Mouse (Mus musculus) midbrain, embryonic 14.5 days (tissue): ENCODE results near the gene Faap20. TPM values are rescaled to one million over a fixed set of nuclear protein-coding genes. Genes with fewer than 3 reads are reported as not detected.

Source experiments
- ATAC-seq: fragments of 200-750 bp; cut with Nextera tagmentation; 2 replicates; pipeline ENCODE4 v1.8.0; 2017; ENCODE audit warnings: moderate number of reproducible peaks, moderate library complexity; ENCODE audit not compliant: low FRiP score, low TSS enrichment
- DNase-seq: peaks from one replicate; pipeline ENCODE4 v3.0.0-alpha.2; 2015
- H3K27ac ChIP-seq: fragments of 300-500 bp; sonication (generic); replicated peaks from 2 replicates; pipeline ENCODE4 v1.5.1; 2014; ENCODE audit warnings: mild to moderate bottlenecking, low read depth, low read length, moderate library complexity
- H3K27me3 ChIP-seq: fragments of 300-500 bp; sonication (generic); 2 replicates; pipeline ENCODE4 v1.6.1; 2014; ENCODE audit warnings: low read length, control low read depth, mixed read lengths; ENCODE audit not compliant: control insufficient read depth, insufficient read depth
- H3K36me3 ChIP-seq: fragments of 300-500 bp; sonication (generic); 2 replicates; pipeline ENCODE4 v1.6.1; 2014; ENCODE audit warnings: low read length, control low read depth; ENCODE audit not compliant: control insufficient read depth, insufficient read depth
- H3K4me1 ChIP-seq: fragments of 300-500 bp; sonication (generic); 2 replicates; pipeline ENCODE4 v1.6.1; 2014; ENCODE audit warnings: mild to moderate bottlenecking, antibody characterized with exemption, low read length, control low read depth; ENCODE audit not compliant: control insufficient read depth, insufficient read depth
- H3K4me2 ChIP-seq: fragments of 300-500 bp; sonication (generic); 2 replicates; pipeline ENCODE4 v1.6.1; 2014; ENCODE audit warnings: mild to moderate bottlenecking, low read length, moderate library complexity
- H3K4me3 ChIP-seq: fragments of 300-500 bp; sonication (generic); replicated peaks from 2 replicates; pipeline ENCODE4 v1.5.1; 2014; ENCODE audit warnings: low read depth, low read length
- H3K9ac ChIP-seq: fragments of 300-500 bp; sonication (generic); replicated peaks from 2 replicates; pipeline ENCODE4 v1.6.1; 2014; ENCODE audit warnings: mild to moderate bottlenecking, low read length, moderate library complexity
- H3K9me3 ChIP-seq: fragments of 300-500 bp; sonication (generic); 2 replicates; pipeline ENCODE4 v1.6.1; 2016; ENCODE audit warnings: low read length, control low read depth, mixed read lengths; ENCODE audit not compliant: control insufficient read depth
- WGBS: fragments of 180-500 bp; shearing (Covaris S2); extraction: QIAGEN DNeasy Blood & Tissue Kit; methylation state at CpG from one replicate; pipeline ENCODE4 v1.1.7; 2014; 5-methylcytosine and 5-hydroxymethylcytosine counted together
- polyA plus RNA-seq: library from polyadenylated mRNA; unstranded; fragments of >200 nt; fragmentation: Nextera tagmentation; extraction: Ambion mirVana; gene quantifications from 2 replicates; pipeline ENCODE4 v1.2.1, GENCODE M21; 2014

Faap20 gene
- polyA plus RNA-seq, 1 experiment from 2014 or later, result 74.1 TPM

DNA sequence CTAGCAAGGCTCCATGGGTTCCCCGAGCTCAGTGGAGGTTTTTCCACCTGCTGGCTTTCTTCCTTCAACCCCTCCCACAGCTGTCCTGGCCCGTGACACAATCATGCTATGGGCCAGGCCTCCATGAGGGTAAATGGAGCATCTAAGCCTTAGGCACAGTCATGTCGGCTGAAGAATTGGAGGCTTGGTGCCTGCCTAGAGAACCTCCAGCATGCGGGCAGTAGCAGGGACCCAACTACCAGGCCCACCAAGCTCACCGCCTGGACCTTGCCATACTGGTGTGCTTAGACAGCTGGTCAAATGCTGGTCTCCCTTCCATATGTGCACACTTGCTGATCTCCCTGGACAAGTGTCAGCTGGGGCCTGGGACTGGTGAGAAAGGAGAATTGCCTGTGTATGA lies 23.7 kb upstream of the Faap20 start:
- H3K4me2 ChIP-seq, result no peak overlapping the region
- H3K4me1 ChIP-seq, result peaks cover 11% of the 10 kb centered on the region
- no peak for ATAC-seq
- no peak overlapping the region for H3K4me3 ChIP-seq
- no peak overlapping the region for H3K9ac ChIP-seq
- H3K9me3 ChIP-seq, result no peaks in the 10 kb centered on the region
- H3K27me3 ChIP-seq, result no peaks in the 10 kb centered on the region
- WGBS, result 74% methylated on average over 5 of the region's 5 CpGs
- no peak for DNase-seq
- H3K36me3 ChIP-seq, result no peaks in the 10 kb centered on the region
- no peak overlapping the region for H3K27ac ChIP-seq

DNA sequence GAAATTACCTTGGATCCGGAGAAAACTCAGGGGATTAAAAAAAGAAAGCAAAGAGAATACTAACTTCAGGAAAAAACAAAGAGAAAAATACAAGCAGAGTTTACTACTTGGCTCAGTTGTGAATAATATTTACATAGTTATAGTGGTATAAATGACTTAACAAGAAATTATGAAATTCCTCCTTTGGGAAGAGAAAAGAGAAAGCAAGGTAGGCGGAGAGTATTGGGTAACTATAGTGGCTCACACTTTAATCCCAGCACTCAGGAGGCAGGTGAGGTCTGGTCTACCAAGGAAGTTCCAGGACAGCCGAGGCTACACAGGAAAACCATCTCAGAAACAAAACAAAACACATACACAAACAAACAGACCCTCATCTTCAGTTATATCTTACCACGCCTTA lies 21.6 kb upstream of the Faap20 start:
- no peaks in the 10 kb centered on the region for H3K36me3 ChIP-seq
- no peak overlapping the region for H3K27ac ChIP-seq
- 0 out of 2 replicates have a peak, but pooled peaks cover 4% of the 10 kb centered on the region for H3K4me1 ChIP-seq
- H3K27me3 ChIP-seq, result no peaks in the 10 kb centered on the region
- ATAC-seq, result no peak
- no peak overlapping the region for H3K9ac ChIP-seq
- no peak overlapping the region for H3K4me3 ChIP-seq
- WGBS, result 88% methylated on average over 4 of the region's 4 CpGs
- DNase-seq, result no peak
- H3K9me3 ChIP-seq, result no peaks in the 10 kb centered on the region
- no peak overlapping the region for H3K4me2 ChIP-seq

DNA sequence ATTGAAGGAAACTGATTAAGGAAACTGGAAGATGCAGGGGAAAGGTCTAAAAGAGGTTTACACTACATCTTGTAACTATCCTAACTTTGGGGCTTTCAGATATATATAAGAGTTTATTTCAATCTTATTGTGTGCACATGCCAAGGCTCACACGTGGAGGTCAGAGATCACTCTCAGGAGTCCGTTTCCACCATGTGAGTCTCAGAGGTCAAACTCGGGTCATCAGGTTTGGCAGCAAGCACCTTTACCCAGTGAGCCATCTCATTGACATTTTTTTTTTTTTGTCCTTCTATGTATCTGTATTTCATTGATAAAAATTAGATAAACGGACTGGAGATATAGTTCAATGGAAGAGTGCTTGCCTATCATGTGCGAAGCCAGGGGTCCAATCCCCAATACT lies 21.1 kb upstream of the Faap20 start:
- H3K27ac ChIP-seq, result no peak overlapping the region
- no peak overlapping the region for H3K9ac ChIP-seq
- H3K27me3 ChIP-seq, result no peaks in the 10 kb centered on the region
- H3K4me3 ChIP-seq, result no peak overlapping the region
- H3K4me1 ChIP-seq, result peaks cover 4% of the 10 kb centered on the region; the same call in 1 of the 2 replicates
- H3K9me3 ChIP-seq, result no peaks in the 10 kb centered on the region
- WGBS, result 87% methylated on average over 5 of the region's 5 CpGs
- ATAC-seq, result no peak
- no peak for DNase-seq
- H3K36me3 ChIP-seq, result no peaks in the 10 kb centered on the region
- no peak overlapping the region for H3K4me2 ChIP-seq

DNA sequence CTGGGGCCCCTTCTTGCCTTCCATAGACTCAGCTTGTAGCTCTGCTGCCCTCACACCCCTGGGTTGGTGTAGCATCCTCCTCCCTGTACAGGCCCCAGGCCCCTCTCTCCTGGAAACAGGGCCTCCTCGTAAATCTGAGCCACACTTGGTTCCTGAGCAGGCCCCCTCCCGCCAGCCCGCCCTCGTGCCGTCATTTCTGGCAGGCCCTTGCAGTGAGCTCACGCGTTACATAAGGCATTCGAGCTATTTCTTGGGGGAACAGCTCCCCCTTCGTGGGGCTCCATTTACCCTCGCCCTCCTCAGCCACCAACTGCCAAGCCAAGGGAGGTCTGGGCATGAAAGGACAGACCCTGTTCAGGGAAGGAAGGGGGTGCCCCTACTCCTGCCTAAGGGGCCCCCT lies 15.7 kb upstream of the Faap20 start:
- H3K4me3 ChIP-seq, result no peak overlapping the region
- H3K27ac ChIP-seq, result peak overlapping the region; percentile 86
- peak overlapping the region; percentile 36; the same call in 1 of the 2 replicates for H3K9ac ChIP-seq
- H3K4me2 ChIP-seq, result no peak overlapping the region
- ATAC-seq (no peak), DNase-seq (peak; percentile 43)
- no peaks in the 10 kb centered on the region for H3K36me3 ChIP-seq
- H3K9me3 ChIP-seq, result no peaks in the 10 kb centered on the region
- H3K4me1 ChIP-seq, result peaks cover 23% of the 10 kb centered on the region
- no peaks in the 10 kb centered on the region for H3K27me3 ChIP-seq
- WGBS, result 28% methylated on average over 10 of the region's 10 CpGs

DNA sequence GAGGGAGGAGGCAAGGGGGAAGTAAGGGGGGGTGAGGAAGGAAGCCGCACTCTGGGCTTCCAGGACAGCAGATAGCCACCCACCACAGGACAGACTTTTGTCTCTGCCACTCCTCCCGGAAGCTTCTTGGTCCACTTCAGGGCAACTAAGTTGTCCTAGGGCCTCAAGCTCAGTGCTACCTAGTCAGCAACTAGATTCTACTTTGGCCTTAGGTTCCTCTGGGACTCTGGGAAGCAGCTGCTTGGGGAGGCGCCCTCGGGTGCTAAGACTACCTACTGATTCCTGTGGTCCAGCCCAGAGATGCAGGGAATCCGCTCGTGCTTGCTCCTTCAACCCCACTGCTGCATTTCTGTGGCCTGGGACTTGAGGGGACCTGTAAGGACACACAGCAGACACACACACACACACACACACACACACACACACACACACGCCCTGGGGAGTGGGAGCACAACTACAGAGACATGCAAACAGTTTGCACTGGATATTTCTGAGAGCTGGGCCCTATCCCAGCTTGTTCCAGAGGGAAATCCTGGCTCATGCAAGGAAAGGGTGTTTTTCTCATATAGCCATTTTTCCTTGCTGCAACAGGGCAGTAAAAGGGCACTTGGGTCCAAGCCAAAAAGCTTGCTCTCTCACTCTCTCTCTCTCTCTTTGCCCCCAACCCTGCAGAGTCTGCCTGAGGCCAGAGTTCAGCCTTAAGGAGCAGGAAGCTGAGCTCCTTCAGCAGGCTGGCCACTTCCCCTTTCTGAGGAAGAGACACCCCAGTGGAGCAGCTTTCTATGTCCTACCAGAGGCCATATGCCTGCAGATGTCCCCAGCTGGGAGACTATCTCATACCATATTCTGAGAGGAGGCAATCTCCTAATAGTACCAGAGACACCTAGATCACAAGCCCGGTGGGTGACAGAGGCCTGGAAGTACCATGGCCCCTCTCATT lies 15.0 kb upstream of the Faap20 start:
- ATAC-seq (0 out of 2 replicates have a peak, but pooled peaks have one; percentile 2), DNase-seq (no peak)
- H3K27ac ChIP-seq, result peak overlapping the region; percentile 86
- H3K36me3 ChIP-seq, result no peaks in the 10 kb centered on the region
- 72% methylated on average over 8 of the region's 8 CpGs for whole genome bisulfite sequencing
- no peak overlapping the region for H3K4me3 ChIP-seq
- no peaks in the 10 kb centered on the region for H3K27me3 ChIP-seq
- H3K4me2 ChIP-seq, result peak overlapping the region; percentile 41
- peak overlapping the region; percentile 47; the same call in 1 of the 2 replicates for H3K9ac ChIP-seq
- H3K9me3 ChIP-seq, result no peaks in the 10 kb centered on the region
- peaks cover 23% of the 10 kb centered on the region for H3K4me1 ChIP-seq

DNA sequence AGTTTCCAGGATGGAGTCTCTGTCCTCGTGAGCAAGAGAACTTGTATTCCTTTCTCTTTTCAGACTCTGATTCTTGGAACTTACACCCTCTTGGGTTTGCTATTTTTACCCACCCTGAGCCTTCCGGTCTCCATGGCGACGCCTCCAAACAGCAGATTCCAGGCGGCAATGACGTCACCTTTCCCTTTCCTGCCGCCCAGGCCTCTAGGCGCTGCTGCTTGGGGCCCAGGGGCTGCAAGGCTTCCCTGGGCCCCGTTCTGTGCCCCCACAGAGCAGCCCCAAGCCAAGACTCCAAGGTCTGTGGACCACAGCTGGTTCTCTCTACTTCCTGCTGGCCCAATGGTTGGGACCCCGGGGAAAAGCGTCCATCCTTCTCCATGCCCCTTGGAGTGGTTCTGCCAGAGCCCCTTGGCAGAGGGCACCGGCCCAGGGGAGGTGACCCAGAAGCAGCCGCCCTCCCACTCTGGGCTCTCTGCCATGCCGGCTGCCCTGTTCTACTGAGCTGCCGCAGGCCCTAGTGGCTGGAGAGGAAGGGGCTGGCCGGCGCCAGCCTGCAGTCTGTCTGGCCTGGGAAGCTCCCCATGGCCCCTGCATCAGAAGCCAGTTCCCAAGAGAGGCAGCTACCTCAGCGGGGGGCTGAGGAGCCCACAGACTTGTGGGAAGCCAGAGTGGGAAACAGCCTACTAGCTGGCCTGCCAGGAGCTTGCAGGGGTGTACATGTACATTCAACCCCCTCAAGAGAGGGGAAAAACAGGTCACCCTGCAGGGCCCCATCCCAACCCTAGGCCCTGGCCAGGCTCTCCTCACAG lies 14.1 kb upstream of the Faap20 start:
- Histone ChIP-seq H3K27me3 (no peaks in the 10 kb centered on the region), H3K4me1 (peaks cover 23% of the 10 kb centered on the region), H3K9ac (peak overlapping the region; percentile 47), H3K4me3 (no peak overlapping the region), H3K36me3 (no peaks in the 10 kb centered on the region), H3K27ac (peak overlapping the region; percentile 86), H3K4me2 (peak overlapping the region; percentile 41), H3K9me3 (no peaks in the 10 kb centered on the region)
- WGBS, result 14% methylated on average over 18 of the region's 18 CpGs
- DNase-seq (peak; percentile 89), ATAC-seq (peak; percentile 80)

DNA sequence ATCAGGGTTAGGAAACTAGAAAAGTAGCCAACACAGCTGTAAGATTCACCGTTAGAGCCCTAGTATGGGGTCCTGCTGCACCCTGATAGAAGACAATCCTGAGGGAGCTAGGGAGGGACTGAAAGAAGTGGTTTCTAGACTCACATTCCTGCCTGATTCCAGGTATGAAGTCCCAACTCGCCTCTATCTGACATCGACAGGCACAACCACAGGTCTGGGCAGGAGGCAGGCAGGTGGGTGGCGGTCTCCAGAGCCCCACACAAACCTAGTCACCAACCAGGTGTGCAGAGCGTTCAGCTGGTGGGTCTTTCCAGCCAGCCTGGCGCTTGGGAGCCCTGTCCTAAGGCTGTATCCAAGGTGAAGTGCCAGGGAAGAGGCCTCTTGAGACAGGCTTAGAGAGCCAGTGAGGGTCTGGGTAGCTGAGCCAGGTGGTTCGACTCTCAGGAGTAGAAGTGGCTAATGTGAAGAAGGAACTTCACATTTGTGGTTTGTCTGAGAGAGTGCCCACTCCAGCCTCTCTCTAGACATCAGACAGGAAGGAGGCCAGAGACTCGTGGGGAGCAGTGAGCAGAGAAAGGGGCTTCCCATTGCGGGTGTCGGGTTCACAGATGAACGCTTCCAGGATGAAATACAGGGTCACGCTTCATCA lies 12.7 kb upstream of the Faap20 start:
- H3K36me3 ChIP-seq, result no peaks in the 10 kb centered on the region
- peaks cover 23% of the 10 kb centered on the region for H3K4me1 ChIP-seq
- H3K4me2 ChIP-seq, result no peak overlapping the region
- no peak overlapping the region for H3K4me3 ChIP-seq
- WGBS, result 76% methylated on average over 12 of the region's 12 CpGs
- no peaks in the 10 kb centered on the region for H3K27me3 ChIP-seq
- DNase-seq, result no peak
- no peaks in the 10 kb centered on the region for H3K9me3 ChIP-seq
- no peak overlapping the region for H3K9ac ChIP-seq
- no peak for ATAC-seq
- H3K27ac ChIP-seq, result peak overlapping the region; percentile 86; the same call in 1 of the 2 replicates

DNA sequence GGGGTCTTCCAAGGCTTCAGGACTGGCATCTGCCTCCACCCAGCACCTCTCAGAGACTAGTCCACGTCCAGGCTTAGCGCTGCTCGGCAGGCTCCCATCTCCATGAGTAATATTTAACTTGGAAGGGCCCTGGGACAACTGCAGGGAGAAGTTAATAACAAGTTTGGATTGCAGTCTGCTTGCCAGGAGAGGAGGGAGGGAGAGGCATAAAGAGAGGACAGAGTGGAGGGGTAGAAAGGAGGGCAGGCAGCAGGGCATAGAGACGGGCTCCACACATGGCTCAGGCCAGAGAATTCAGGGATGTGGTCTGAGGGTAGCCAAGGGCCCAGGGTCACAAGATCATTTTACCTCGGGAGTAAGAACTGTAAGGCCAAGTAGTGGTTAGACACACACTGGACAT lies 11.3 kb upstream of the Faap20 start:
- Histone ChIP-seq H3K4me1 (peaks cover 23% of the 10 kb centered on the region), H3K9me3 (no peaks in the 10 kb centered on the region), H3K36me3 (no peaks in the 10 kb centered on the region), H3K4me2 (no peak overlapping the region), H3K27me3 (no peaks in the 10 kb centered on the region), H3K9ac (no peak overlapping the region), H3K27ac (no peak overlapping the region), H3K4me3 (no peak overlapping the region)
- 79% methylated on average over 5 of the region's 5 CpGs for WGBS
- DNase-seq (no peak), ATAC-seq (no peak)
